Mouse (Mus musculus): ENCODE measurements around the gene Cab39. TPM values are rescaled to one million over a fixed set of nuclear protein-coding genes. Genes with fewer than 3 reads are reported as not detected.

The Cab39 gene
- polyA plus RNA-seq, 1 experiment from 2014 or later, result 34.6 TPM

DNA sequence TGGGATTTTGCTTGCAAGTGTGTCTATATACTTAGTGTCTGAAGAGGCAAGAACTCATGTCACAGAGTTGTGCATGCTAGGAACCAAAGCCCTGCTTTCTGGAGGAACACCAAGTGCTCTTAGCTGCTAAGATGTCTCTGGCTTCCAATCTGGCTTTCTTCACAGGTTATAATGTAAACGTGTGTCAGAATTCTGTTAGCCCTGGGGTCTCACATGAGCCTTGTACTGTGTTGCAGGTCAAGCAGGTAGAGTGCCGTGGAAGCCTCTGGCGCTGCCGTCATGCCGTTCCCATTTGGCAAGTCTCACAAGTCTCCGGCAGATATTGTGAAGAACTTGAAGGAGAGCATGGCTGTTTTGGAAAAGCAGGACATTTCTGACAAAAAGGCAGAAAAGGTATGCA, 24.9 kb downstream of the Cab39 start:
- TF ChIP-seq CTCF (IDR thresholded peaks at IDR 0.05; ENCODE audit: low read depth), result no peak
- DNase-seq (ENCODE audit: low spot score), result no peak
- no peak overlapping the region for H3K9ac ChIP-seq (ENCODE audit: low read depth, low read length)
- no peaks in the 10 kb centered on the region for H3K27me3 ChIP-seq (ENCODE audit: insufficient read depth, low read length)
- 94% methylated on average over 6 of the region's 6 CpGs for WGBS
- peaks cover 28% of the 10 kb centered on the region for H3K36me3 ChIP-seq (ENCODE audit: insufficient read depth, low read length)
- ATAC-seq (replicated peaks; ENCODE audit: low FRiP score, low read depth), result no peak
- no peak overlapping the region for H3K4me3 ChIP-seq (replicated peaks; ENCODE audit: low read depth, low read length)
- H3K27ac ChIP-seq, result no peak overlapping the region
- H3K4me1 ChIP-seq (replicated peaks; ENCODE audit: insufficient read depth, low read length), result no peaks in the 10 kb centered on the region
- no peak overlapping the region for H3K4me2 ChIP-seq (ENCODE audit: low read length)
- H3K9me3 ChIP-seq (replicated peaks; ENCODE audit: low read length), result no peaks in the 10 kb centered on the region

DNA sequence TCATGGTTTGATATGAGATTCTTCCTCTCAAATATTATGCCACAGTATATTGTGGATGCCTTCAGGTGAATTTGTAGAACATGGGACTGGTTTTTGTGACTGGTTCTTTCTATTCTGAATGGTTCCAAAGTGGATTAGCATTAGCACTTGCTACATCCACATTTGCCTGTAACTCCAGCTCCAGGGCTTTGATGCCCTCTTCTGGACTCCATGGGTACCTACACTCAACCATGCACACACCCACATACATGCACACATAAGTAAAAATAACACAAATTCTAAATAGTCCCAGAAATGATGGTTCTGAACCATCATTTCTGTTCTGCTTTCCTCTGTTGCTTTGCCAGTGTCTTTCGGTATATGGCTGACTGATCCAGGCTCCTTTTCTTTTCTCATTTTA, 26.5 kb downstream of the Cab39 start:
- H3K4me2 ChIP-seq (ENCODE audit: low read length), result no peak overlapping the region
- no peak overlapping the region for H3K4me3 ChIP-seq (replicated peaks; ENCODE audit: low read depth, low read length)
- H3K27ac ChIP-seq, result no peak overlapping the region
- no peak; the same call in 1 of the 2 replicates for TF ChIP-seq CTCF (IDR thresholded peaks at IDR 0.05; ENCODE audit: low read depth)
- WGBS, result 100% methylated on average over 1 of the region's 1 CpGs
- peaks cover 31% of the 10 kb centered on the region for H3K36me3 ChIP-seq (ENCODE audit: insufficient read depth, low read length)
- no peaks in the 10 kb centered on the region for H3K9me3 ChIP-seq (replicated peaks; ENCODE audit: low read length)
- DNase-seq (ENCODE audit: low spot score) (no peak), ATAC-seq (replicated peaks; ENCODE audit: low FRiP score, low read depth) (no peak)
- no peaks in the 10 kb centered on the region for H3K27me3 ChIP-seq (ENCODE audit: insufficient read depth, low read length)
- H3K4me1 ChIP-seq (replicated peaks; ENCODE audit: insufficient read depth, low read length), result no peaks in the 10 kb centered on the region
- no peak overlapping the region for H3K9ac ChIP-seq (ENCODE audit: low read depth, low read length)

DNA sequence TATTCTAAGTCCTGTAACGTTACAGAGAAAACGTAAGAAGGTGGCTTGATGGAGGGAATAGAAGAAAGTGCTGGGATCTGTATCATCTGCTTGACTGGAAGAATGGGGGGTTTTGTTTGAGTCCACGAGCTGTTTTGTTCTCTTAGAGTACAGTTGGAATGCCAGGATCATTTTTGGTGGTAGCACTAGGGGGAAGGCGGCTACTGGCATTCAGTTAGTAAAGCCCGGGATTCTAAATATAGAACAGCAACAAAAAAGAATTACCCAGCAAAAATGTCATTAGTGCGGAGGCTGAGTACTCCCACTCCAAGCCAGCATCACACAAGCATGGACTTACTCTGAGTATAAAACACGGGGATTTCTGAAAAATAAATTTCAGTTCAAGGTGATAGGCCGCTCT, 29.0 kb downstream of the Cab39 start:
- Histone ChIP-seq H3K4me1 (replicated peaks; ENCODE audit: insufficient read depth, low read length) (no peaks in the 10 kb centered on the region), H3K9me3 (replicated peaks; ENCODE audit: low read length) (no peaks in the 10 kb centered on the region), H3K27me3 (ENCODE audit: insufficient read depth, low read length) (no peaks in the 10 kb centered on the region), H3K36me3 (ENCODE audit: insufficient read depth, low read length) (peaks cover 31% of the 10 kb centered on the region), H3K27ac (no peak overlapping the region), H3K4me3 (replicated peaks; ENCODE audit: low read depth, low read length) (no peak overlapping the region), H3K4me2 (ENCODE audit: low read length) (no peak overlapping the region), H3K9ac (ENCODE audit: low read depth, low read length) (no peak overlapping the region)
- ATAC-seq (replicated peaks; ENCODE audit: low FRiP score, low read depth), result no peak
- DNase-seq (ENCODE audit: low spot score), result no peak
- WGBS, result 86% methylated on average over 8 of the region's 8 CpGs
- no peak for TF ChIP-seq CTCF (IDR thresholded peaks at IDR 0.05; ENCODE audit: low read depth)

DNA sequence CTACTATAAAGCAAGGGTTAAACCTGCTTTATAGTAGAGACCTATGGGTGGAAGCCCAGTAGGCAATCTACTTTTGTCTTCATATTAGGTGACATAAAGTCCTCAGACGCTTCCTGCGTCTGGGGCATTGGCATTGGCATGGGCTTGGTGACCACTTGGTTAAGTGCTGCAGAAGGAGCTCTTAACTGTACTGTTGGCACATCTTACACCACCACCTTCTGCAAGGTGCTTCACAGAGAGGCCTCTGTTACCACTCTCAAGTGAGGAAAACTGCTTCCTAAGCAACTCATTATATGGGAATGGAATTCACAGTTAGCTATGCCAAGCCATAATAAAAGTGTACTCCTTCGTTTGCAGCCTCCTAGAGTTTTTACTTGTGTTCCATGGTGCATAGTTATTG, 31.7 kb downstream of the Cab39 start:
- Histone ChIP-seq H3K27ac (no peak overlapping the region), H3K9ac (ENCODE audit: low read depth, low read length) (no peak overlapping the region), H3K4me3 (replicated peaks; ENCODE audit: low read depth, low read length) (no peak overlapping the region), H3K36me3 (ENCODE audit: insufficient read depth, low read length) (peaks cover 19% of the 10 kb centered on the region), H3K9me3 (replicated peaks; ENCODE audit: low read length) (no peaks in the 10 kb centered on the region), H3K4me2 (ENCODE audit: low read length) (no peak overlapping the region), H3K27me3 (ENCODE audit: insufficient read depth, low read length) (no peaks in the 10 kb centered on the region), H3K4me1 (replicated peaks; ENCODE audit: insufficient read depth, low read length) (no peaks in the 10 kb centered on the region)
- ATAC-seq (replicated peaks; ENCODE audit: low FRiP score, low read depth) (no peak), DNase-seq (ENCODE audit: low spot score) (no peak)
- TF ChIP-seq CTCF (IDR thresholded peaks at IDR 0.05; ENCODE audit: low read depth), result no peak
- WGBS, result 85% methylated on average over 3 of the region's 3 CpGs

DNA sequence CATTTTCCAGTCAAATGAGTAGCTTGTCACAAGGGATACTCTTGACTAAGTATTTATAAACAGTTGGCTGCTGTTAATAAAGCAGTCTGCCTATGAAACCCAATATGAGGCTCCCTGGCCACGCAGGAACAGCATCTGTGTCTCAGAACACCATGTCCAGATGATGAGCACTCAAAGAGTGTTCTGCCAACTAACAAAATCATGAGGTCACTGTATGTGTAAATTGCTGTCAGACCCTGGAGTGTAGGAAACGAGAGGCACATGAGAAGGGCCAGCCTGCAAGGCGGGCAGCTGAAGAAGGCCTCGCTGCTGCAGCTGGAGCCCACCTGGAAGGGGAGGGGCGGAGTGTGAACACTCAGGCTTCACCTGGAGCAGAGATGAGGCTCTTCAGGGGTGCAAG, 33.9 kb downstream of the Cab39 start:
- DNase-seq (ENCODE audit: low spot score) (no peak), ATAC-seq (replicated peaks; ENCODE audit: low FRiP score, low read depth) (no peak)
- TF ChIP-seq CTCF (IDR thresholded peaks at IDR 0.05; ENCODE audit: low read depth), result no peak

DNA sequence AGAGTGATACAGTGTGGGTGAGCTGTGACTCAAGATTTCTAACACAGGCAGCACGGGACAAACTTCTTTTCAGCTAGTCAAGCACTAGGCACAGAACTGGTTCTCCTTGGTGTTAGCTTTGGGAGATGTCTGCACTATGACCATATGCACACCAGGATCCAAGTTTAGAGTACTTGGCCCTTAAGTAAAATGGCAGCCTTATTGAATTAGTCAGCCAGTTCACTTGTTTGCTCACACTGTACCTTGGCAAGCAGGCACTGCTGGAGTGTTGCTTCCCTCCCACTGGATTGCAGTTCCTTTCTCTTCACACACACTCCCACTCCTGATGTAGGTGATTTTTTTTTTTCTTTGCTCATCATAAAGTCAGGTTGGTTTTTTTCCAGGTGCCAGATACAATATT, 35.8 kb downstream of the Cab39 start:
- ATAC-seq (replicated peaks; ENCODE audit: low FRiP score, low read depth) (no peak), DNase-seq (ENCODE audit: low spot score) (no peak)
- Histone ChIP-seq H3K4me3 (replicated peaks; ENCODE audit: low read depth, low read length) (no peak overlapping the region), H3K27ac (no peak overlapping the region), H3K9me3 (replicated peaks; ENCODE audit: low read length) (no peaks in the 10 kb centered on the region), H3K9ac (ENCODE audit: low read depth, low read length) (no peak overlapping the region), H3K4me2 (ENCODE audit: low read length) (no peak overlapping the region), H3K27me3 (ENCODE audit: insufficient read depth, low read length) (no peaks in the 10 kb centered on the region), H3K36me3 (ENCODE audit: insufficient read depth, low read length) (no peaks in the 10 kb centered on the region), H3K4me1 (replicated peaks; ENCODE audit: insufficient read depth, low read length) (no peaks in the 10 kb centered on the region)
- no peak for TF ChIP-seq CTCF (IDR thresholded peaks at IDR 0.05; ENCODE audit: low read depth)
- WGBS, result 100% methylated on average over 1 of the region's 1 CpGs

More for the DNA sequence above, 33.9 kb downstream of the Cab39 start:
- Histone ChIP-seq H3K27me3 (ENCODE audit: insufficient read depth, low read length) (no peaks in the 10 kb centered on the region), H3K4me1 (replicated peaks; ENCODE audit: insufficient read depth, low read length) (no peaks in the 10 kb centered on the region), H3K36me3 (ENCODE audit: insufficient read depth, low read length) (peaks cover 9% of the 10 kb centered on the region), H3K9ac (ENCODE audit: low read depth, low read length) (no peak overlapping the region), H3K4me2 (ENCODE audit: low read length) (no peak overlapping the region), H3K27ac (no peak overlapping the region), H3K4me3 (replicated peaks; ENCODE audit: low read depth, low read length) (no peak overlapping the region), H3K9me3 (replicated peaks; ENCODE audit: low read length) (no peaks in the 10 kb centered on the region)
- 66% methylated on average over 5 of the region's 5 CpGs for WGBS

DNA sequence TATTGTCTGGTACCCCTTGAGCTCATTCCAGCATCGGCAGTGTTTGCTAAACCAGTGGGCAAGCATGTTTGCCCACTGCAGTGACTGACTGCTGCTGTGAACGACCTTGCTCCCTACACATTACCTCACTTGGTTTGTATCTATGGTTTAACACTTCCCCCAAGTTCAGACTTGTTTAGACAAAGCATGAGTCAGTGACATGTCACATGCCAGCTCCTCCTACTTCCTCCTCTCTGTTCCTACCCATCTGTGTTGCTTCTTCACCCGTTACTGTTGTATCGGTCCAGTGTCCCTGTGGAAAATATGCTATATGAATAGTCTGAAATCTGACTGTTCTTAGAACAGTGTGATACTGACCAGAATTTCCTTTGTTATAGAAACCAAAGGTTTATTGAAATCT, 44.8 kb downstream of the Cab39 start:
- no peak overlapping the region for H3K27ac ChIP-seq
- H3K36me3 ChIP-seq (ENCODE audit: insufficient read depth, low read length), result peaks cover 14% of the 10 kb centered on the region; the same call in 1 of the 2 replicates
- DNase-seq (ENCODE audit: low spot score) (peak; percentile 31), ATAC-seq (replicated peaks; ENCODE audit: low FRiP score, low read depth) (0 out of 2 replicates have a peak, but pooled peaks have one; percentile 46)
- no peak for TF ChIP-seq CTCF (IDR thresholded peaks at IDR 0.05; ENCODE audit: low read depth)
- no peaks in the 10 kb centered on the region for H3K9me3 ChIP-seq (replicated peaks; ENCODE audit: low read length)
- no peak overlapping the region for H3K4me2 ChIP-seq (ENCODE audit: low read length)
- no peak overlapping the region for H3K4me3 ChIP-seq (replicated peaks; ENCODE audit: low read depth, low read length)
- WGBS, result 66% methylated on average over 4 of the region's 4 CpGs
- H3K9ac ChIP-seq (ENCODE audit: low read depth, low read length), result no peak overlapping the region
- no peaks in the 10 kb centered on the region for H3K4me1 ChIP-seq (replicated peaks; ENCODE audit: insufficient read depth, low read length)
- no peaks in the 10 kb centered on the region for H3K27me3 ChIP-seq (ENCODE audit: insufficient read depth, low read length)
